Mouse (Mus musculus) bone marrow, adult 2 months (tissue): ENCODE measurements around the gene Tmem139.
A peak's percentile ranks its signal among the peaks of the same experiment; 100 is the strongest.

Source experiments
- CTCF ChIP-seq: fragments of 200-500 bp; IDR thresholded peaks from 2 replicates; pipeline ENCODE4 v1.5.1; 2011; ENCODE audit warnings: low read length, control low read depth; ENCODE audit not compliant: control insufficient read depth, insufficient read depth
- POLR2A ChIP-seq: fragments of 200-500 bp; IDR thresholded peaks from 2 replicates; pipeline ENCODE4 v1.6.1; 2011; ENCODE audit warnings: low read depth, mild to moderate bottlenecking, control low read depth, low read length, borderline replicate concordance; ENCODE audit not compliant: control insufficient read depth

DNA sequence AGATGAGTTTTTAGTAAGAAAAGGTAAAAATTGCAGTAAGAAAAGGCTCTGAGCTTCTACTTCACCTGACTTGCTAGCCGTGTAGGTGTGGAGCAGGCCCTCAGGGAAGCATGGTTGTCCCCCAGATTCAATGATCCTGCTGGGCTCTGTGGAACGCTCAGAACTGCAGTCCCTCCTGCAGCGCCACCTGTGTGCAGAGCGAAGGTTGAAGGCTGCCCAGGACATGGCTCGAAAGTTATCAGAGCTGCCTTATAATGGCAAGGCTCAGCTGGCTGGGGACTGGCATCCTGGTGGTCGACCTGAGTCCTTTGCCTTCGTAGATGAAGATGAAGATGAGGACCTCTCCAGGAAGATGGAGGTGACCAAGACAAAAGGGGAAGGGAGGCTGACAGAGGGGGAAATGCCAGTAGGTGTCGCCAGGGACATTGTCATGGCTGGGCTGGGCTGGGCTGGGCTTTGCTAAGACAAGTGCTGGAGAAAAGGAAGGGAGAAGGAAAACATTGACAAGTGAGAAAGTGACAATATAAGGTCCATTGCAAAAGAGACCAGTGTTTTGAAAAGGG is 48.1 kb downstream of the Tmem139 start:
- TF ChIP-seq CTCF (peak; percentile 28; the same call in 1 of the 2 replicates), POLR2A (no peak)
